Mouse (Mus musculus) sigmoid colon, adult 10 weeks (tissue): ENCODE measurements around the gene Fam19a5. TPM values are rescaled to one million over a fixed set of nuclear protein-coding genes. Genes with fewer than 3 reads are reported as not detected.

Source experiments
- polyA plus RNA-seq: library from polyadenylated mRNA; stranded (reverse); fragments of 350-450 nt; fragmentation: Illumina TruSeq; extraction: RNeasy Lipid Tissue Mini Kit (QIAGEN cat#74804); gene quantifications from one replicate; pipeline ENCODE4 v1.2.3, GENCODE M21; 2014; ENCODE audit warnings: low read depth, low replicate concordance

Gene Fam19a5
- 1.4 TPM for polyA plus RNA-seq

GRCm38 (mm10) chr15:87543599-87544338, at the start of gene Fam19a5:
TSS of gene Fam19a5 (plus strand) at chr15:87544299.

